9 mouse cellular contexts compared by ENCODE assay signal in the genomic region with DNA sequence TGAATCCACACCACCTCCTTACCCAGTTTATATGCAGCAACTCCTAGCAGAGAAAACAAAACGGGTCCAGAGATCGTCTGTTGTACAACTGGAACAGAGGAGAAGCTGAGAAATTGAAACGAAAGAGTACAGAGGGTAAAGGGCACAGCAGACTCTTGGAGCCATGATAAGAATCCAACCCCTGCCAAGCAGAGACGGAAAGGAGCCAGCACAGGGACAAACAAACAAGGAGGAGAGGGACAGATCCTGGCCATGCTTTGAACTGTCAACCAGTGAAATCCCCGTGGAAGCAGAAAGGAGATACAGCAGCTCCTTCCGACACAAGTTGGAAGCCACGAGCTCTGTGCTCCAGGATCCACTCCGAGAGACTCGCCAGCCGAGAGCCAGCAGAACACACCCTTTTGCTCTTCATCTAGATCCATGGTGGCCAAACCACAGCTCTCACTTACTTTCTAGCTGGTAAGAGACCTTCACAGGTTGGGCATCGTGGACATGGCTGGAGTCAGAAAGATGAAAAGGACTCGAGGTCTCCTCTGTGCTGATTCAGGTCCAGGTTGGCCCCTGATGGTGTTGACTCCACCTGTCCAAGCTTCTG. TPM values are rescaled to one million over a fixed set of nuclear protein-coding genes. Genes with fewer than 3 reads are reported as not detected.
A peak's percentile ranks its signal among the peaks of the same experiment; 100 is the strongest.
DNase-seq lines count a peak whose midpoint lies in the region; ATAC-seq and TF ChIP-seq lines count a peak whose summit lies in the region.
"Had no signal": no experiment of that assay in that cellular context is flagged by ENCODE, and none has a peak within 500 bp of the region (broad histone marks: within the 10 kb centered on the region; RNA-seq: fewer than 3 reads in every experiment).

No protein-coding gene starts in this region.

- no peaks in the 10 kb centered on the region for H3K27me3 ChIP-seq in erythroblast, embryonic 14.5 days (ENCODE audit: control insufficient read depth)
- no peaks in the 10 kb centered on the region for H3K27me3 ChIP-seq in kidney, embryonic 16.5 days (ENCODE audit: insufficient read depth, low read length)
- no peaks in the 10 kb centered on the region for H3K27me3 ChIP-seq in embryonic facial prominence, embryonic 13.5 days
- H3K27me3 ChIP-seq in liver, embryonic 11.5 days (replicated peaks; ENCODE audit: control insufficient read depth, insufficient read depth, low read length) = no peaks in the 10 kb centered on the region
- H3K27me3 ChIP-seq: stomach, embryonic 15.5 days had no signal

- H3K9ac ChIP-seq in kidney, embryonic 16.5 days (replicated peaks; ENCODE audit: low read length) = no peak overlapping the region
- H3K9ac ChIP-seq in embryonic facial prominence, embryonic 13.5 days = no peak overlapping the region
- peak overlapping the region; percentile 80 for H3K9ac ChIP-seq in liver, embryonic 11.5 days (ENCODE audit: low read depth, low read length)

- 88% methylated on average over 12 of the region's 12 CpGs for WGBS in kidney, embryonic 16.5 days
- WGBS in embryonic facial prominence, embryonic 13.5 days = 90% methylated on average over 12 of the region's 12 CpGs
- 90% methylated on average over 12 of the region's 12 CpGs for WGBS in liver, embryonic 11.5 days
- WGBS in lung, adult 2 months = 88% methylated on average over 12 of the region's 12 CpGs

- H3K4me2 ChIP-seq in kidney, embryonic 16.5 days (replicated peaks; ENCODE audit: low read depth, low read length) = no peak overlapping the region
- peak overlapping the region; percentile 75; the same call in 1 of the 2 replicates for H3K4me2 ChIP-seq in embryonic facial prominence, embryonic 13.5 days
- H3K4me2 ChIP-seq in liver, embryonic 11.5 days = peak overlapping the region; percentile 80

- TF ChIP-seq POLR2A in lung, adult 2 months (IDR thresholded peaks at IDR 0.05; ENCODE audit: borderline replicate concordance, extremely low read depth, low read depth, low read length) = no peak

- no peak for TF ChIP-seq CTCF in lung, adult 2 months (IDR thresholded peaks at IDR 0.05; ENCODE audit: insufficient read depth, low read length)

- peaks cover 31% of the 10 kb centered on the region for H3K4me1 ChIP-seq in erythroblast, embryonic 14.5 days (ENCODE audit: control insufficient read depth)
- H3K4me1 ChIP-seq in kidney, embryonic 16.5 days (ENCODE audit: insufficient read depth, low read length) = peaks cover 11% of the 10 kb centered on the region
- H3K4me1 ChIP-seq in embryonic facial prominence, embryonic 13.5 days = peaks cover 14% of the 10 kb centered on the region
- peaks cover 14% of the 10 kb centered on the region; the same call in 1 of the 2 replicates for H3K4me1 ChIP-seq in liver, embryonic 11.5 days (replicated peaks; ENCODE audit: control insufficient read depth, insufficient read depth, low read length)
- peaks cover 11% of the 10 kb centered on the region for H3K4me1 ChIP-seq in lung, adult 2 months (ENCODE audit: control insufficient read depth, insufficient read depth, low read length)

- DNase-seq in kidney, adult 18-20 months = peak; percentile 30
- DNase-seq in liver, embryonic 11.5 days (ENCODE audit: low spot score) = no peak
- no peak for DNase-seq in spleen, adult 18-20 months
- DNase-seq in lung, adult 2 months = no peak

- no peaks in the 10 kb centered on the region for H3K9me3 ChIP-seq in erythroblast, embryonic 14.5 days (ENCODE audit: control insufficient read depth, low read length)
- no peaks in the 10 kb centered on the region for H3K9me3 ChIP-seq in kidney, embryonic 16.5 days (ENCODE audit: low read length)
- H3K9me3 ChIP-seq in embryonic facial prominence, embryonic 13.5 days = no peaks in the 10 kb centered on the region
- no peaks in the 10 kb centered on the region for H3K9me3 ChIP-seq in liver, embryonic 11.5 days (ENCODE audit: control insufficient read depth, low read length)
- H3K9me3 ChIP-seq: stomach, embryonic 15.5 days had no signal

- H3K36me3 ChIP-seq in erythroblast, embryonic 14.5 days (ENCODE audit: control insufficient read depth) = peaks cover 49% of the 10 kb centered on the region
- peaks cover 16% of the 10 kb centered on the region for H3K36me3 ChIP-seq in kidney, embryonic 16.5 days (ENCODE audit: insufficient read depth, low read length)
- peaks cover 43% of the 10 kb centered on the region for H3K36me3 ChIP-seq in embryonic facial prominence, embryonic 13.5 days
- H3K36me3 ChIP-seq in liver, embryonic 11.5 days (ENCODE audit: control insufficient read depth, insufficient read depth, low read length) = peaks cover 21% of the 10 kb centered on the region; the same call in 1 of the 2 replicates

- no peak overlapping the region for H3K27ac ChIP-seq in kidney, embryonic 16.5 days (ENCODE audit: low read length)
- H3K27ac ChIP-seq in embryonic facial prominence, embryonic 13.5 days = no peak overlapping the region
- no peak overlapping the region for H3K27ac ChIP-seq in liver, embryonic 11.5 days (ENCODE audit: low read depth, low read length)
- H3K27ac ChIP-seq: stomach, embryonic 15.5 days had no signal

- H3K4me3 ChIP-seq in erythroblast, embryonic 14.5 days (replicated peaks) = peak overlapping the region; percentile 78
- no peak overlapping the region for H3K4me3 ChIP-seq in kidney, embryonic 16.5 days (ENCODE audit: low read length)
- no peak overlapping the region for H3K4me3 ChIP-seq in embryonic facial prominence, embryonic 13.5 days
- no peak overlapping the region for H3K4me3 ChIP-seq in liver, embryonic 11.5 days (ENCODE audit: low read depth, low read length)
- no peak overlapping the region for H3K4me3 ChIP-seq in lung, adult 2 months (replicated peaks; ENCODE audit: extremely low read depth, low read depth, low read length)

- ATAC-seq in erythroblast, adult 5-6 weeks (replicated peaks; ENCODE audit: low FRiP score, poor library complexity, severe bottlenecking) = no peak
- ATAC-seq in kidney, embryonic 16.5 days (ENCODE audit: low FRiP score, low TSS enrichment) = no peak
- no peak for ATAC-seq in embryonic facial prominence, embryonic 13.5 days (ENCODE audit: insufficient number of reproducible peaks, insufficient read depth, low FRiP score, low TSS enrichment, low read depth)
- no peak for ATAC-seq in liver, embryonic 11.5 days (replicated peaks; ENCODE audit: low FRiP score)

RNA-seq across cellular contexts. Expression of gene Mfn2, which starts 1.5 kb away (rescaled TPM):
- polyA plus RNA-seq in erythroblast, embryonic 14.5 days (2012) = 0.89 and 1.5 TPM in 2 replicates
- total RNA-seq in erythroblast, adult 5-6 weeks (2015; ENCODE audit: low replicate concordance) = 5.2 and 5.6 TPM in 2 replicates
- total RNA-seq in erythroblast, adult 5-6 weeks (2017; ENCODE audit: low replicate concordance) = 6.1 and 6.6 TPM in 2 replicates
- 45.4 and 47.1 TPM in 2 replicates for polyA plus RNA-seq in kidney, embryonic 16.5 days (2015; fragmentation: Nextera tagmentation; extraction: Ambion mirVana)
- polyA plus RNA-seq in embryonic facial prominence, embryonic 13.5 days (2015; fragmentation: Nextera tagmentation; extraction: Ambion mirVana) = 34.3 and 34.6 TPM in 2 replicates
- polyA plus RNA-seq in liver, embryonic 11.5 days (2014; fragmentation: Nextera tagmentation; extraction: Ambion mirVana) = 36.0 and 37.6 TPM in 2 replicates
- 36.5 and 52.2 TPM in 2 replicates for polyA plus RNA-seq in lung, adult 2 months (2012; rRNA removed)

RNA-seq across cellular contexts. Expression of gene Plod1, which starts 33.6 kb away (rescaled TPM):
- 0.14 and 0.29 TPM in 2 replicates for polyA plus RNA-seq in erythroblast, embryonic 14.5 days (2012)
- total RNA-seq in erythroblast, adult 5-6 weeks (2015; ENCODE audit: low replicate concordance) = 1.5 and 2.1 TPM in 2 replicates
- 2.4 and 2.6 TPM in 2 replicates for total RNA-seq in erythroblast, adult 5-6 weeks (2017; ENCODE audit: low replicate concordance)
- 58.6 and 61.5 TPM in 2 replicates for polyA plus RNA-seq in kidney, embryonic 16.5 days (2015; fragmentation: Nextera tagmentation; extraction: Ambion mirVana)
- polyA plus RNA-seq in embryonic facial prominence, embryonic 13.5 days (2015; fragmentation: Nextera tagmentation; extraction: Ambion mirVana) = 68.6 and 76.3 TPM in 2 replicates
- polyA plus RNA-seq in liver, embryonic 11.5 days (2014; fragmentation: Nextera tagmentation; extraction: Ambion mirVana) = 32.6 and 33.9 TPM in 2 replicates
- polyA plus RNA-seq in lung, adult 2 months (2012; rRNA removed) = 45.0 and 62.2 TPM in 2 replicates

RNA-seq across cellular contexts. Expression of gene Fv1, which starts 34.2 kb away (rescaled TPM):
- polyA plus RNA-seq in erythroblast, embryonic 14.5 days (2012) = not detected in 2 replicates
- total RNA-seq in erythroblast, adult 5-6 weeks (2015; ENCODE audit: low replicate concordance) = not detected in 2 replicates
- 1.7 and 4.5 TPM in 2 replicates for total RNA-seq in erythroblast, adult 5-6 weeks (2017; ENCODE audit: low replicate concordance)
- polyA plus RNA-seq in kidney, embryonic 16.5 days (2015; fragmentation: Nextera tagmentation; extraction: Ambion mirVana) = 12.9 and 13.1 TPM in 2 replicates
- polyA plus RNA-seq in embryonic facial prominence, embryonic 13.5 days (2015; fragmentation: Nextera tagmentation; extraction: Ambion mirVana) = 13.8 and 14.9 TPM in 2 replicates
- polyA plus RNA-seq in liver, embryonic 11.5 days (2014; fragmentation: Nextera tagmentation; extraction: Ambion mirVana) = 7.0 and 7.7 TPM in 2 replicates
- 0.84 and 1.9 TPM in 2 replicates for polyA plus RNA-seq in lung, adult 2 months (2012; rRNA removed)

RNA-seq across cellular contexts. Expression of gene Miip, which starts 34.4 kb away (rescaled TPM):
- 9.4 and 19.8 TPM in 2 replicates for polyA plus RNA-seq in erythroblast, embryonic 14.5 days (2012)
- total RNA-seq in erythroblast, adult 5-6 weeks (2015; ENCODE audit: low replicate concordance) = 7.3 and 16.3 TPM in 2 replicates
- 12.3 and 26.6 TPM in 2 replicates for total RNA-seq in erythroblast, adult 5-6 weeks (2017; ENCODE audit: low replicate concordance)
- polyA plus RNA-seq in kidney, embryonic 16.5 days (2015; fragmentation: Nextera tagmentation; extraction: Ambion mirVana) = 55.3 and 55.4 TPM in 2 replicates
- 46.1 and 51.3 TPM in 2 replicates for polyA plus RNA-seq in embryonic facial prominence, embryonic 13.5 days (2015; fragmentation: Nextera tagmentation; extraction: Ambion mirVana)
- 40.7 and 47.4 TPM in 2 replicates for polyA plus RNA-seq in liver, embryonic 11.5 days (2014; fragmentation: Nextera tagmentation; extraction: Ambion mirVana)
- polyA plus RNA-seq in lung, adult 2 months (2012; rRNA removed) = 45.1 and 70.3 TPM in 2 replicates

RNA-seq across cellular contexts. Expression of gene 2510039O18Rik, which starts 37.7 kb away (rescaled TPM):
- polyA plus RNA-seq in erythroblast, embryonic 14.5 days (2012) = 5.7 and 5.9 TPM in 2 replicates
- 12.1 and 14.4 TPM in 2 replicates for total RNA-seq in erythroblast, adult 5-6 weeks (2015; ENCODE audit: low replicate concordance)
- 9.6 and 11.1 TPM in 2 replicates for total RNA-seq in erythroblast, adult 5-6 weeks (2017; ENCODE audit: low replicate concordance)
- polyA plus RNA-seq in kidney, embryonic 16.5 days (2015; fragmentation: Nextera tagmentation; extraction: Ambion mirVana) = 10.4 and 13.9 TPM in 2 replicates
- polyA plus RNA-seq in embryonic facial prominence, embryonic 13.5 days (2015; fragmentation: Nextera tagmentation; extraction: Ambion mirVana) = 14.3 and 17.7 TPM in 2 replicates
- 18.6 and 19.2 TPM in 2 replicates for polyA plus RNA-seq in liver, embryonic 11.5 days (2014; fragmentation: Nextera tagmentation; extraction: Ambion mirVana)
- 84.1 and 97.5 TPM in 2 replicates for polyA plus RNA-seq in lung, adult 2 months (2012; rRNA removed)

Comparison
In these comparisons a context has a peak if more than half of its experiments do, and no peak if none do; other contexts are left out.
1. RNA of gene Mfn2, which starts 1.5 kb away (polyA plus RNA-seq): 36.5 to 52.2 TPM in lung, adult 2 months, 45.4 to 47.1 TPM in kidney, embryonic 16.5 days, 36.0 to 37.6 TPM in liver, embryonic 11.5 days and 34.3 to 34.6 TPM in embryonic facial prominence, embryonic 13.5 days; 0.89 to 1.5 TPM in erythroblast, embryonic 14.5 days; every median in the first group is over 10 times any median in the second.
2. RNA of gene Plod1, which starts 33.6 kb away (polyA plus RNA-seq): 68.6 to 76.3 TPM in embryonic facial prominence, embryonic 13.5 days, 58.6 to 61.5 TPM in kidney, embryonic 16.5 days, 45.0 to 62.2 TPM in lung, adult 2 months and 32.6 to 33.9 TPM in liver, embryonic 11.5 days; 0.14 to 0.29 TPM in erythroblast, embryonic 14.5 days; every median in the first group is over 10 times any median in the second.